Mouse (Mus musculus): ENCODE data around the gene Fuca1. TPM values are rescaled to one million over a fixed set of nuclear protein-coding genes. Genes with fewer than 3 reads are reported as not detected.

Fuca1 gene
- total and polyA plus RNA-seq, 3 experiments = 26.8 to 48.6 TPM; not detected in 1

- TF ChIP-seq E2F4 (IDR thresholded peaks at IDR 0.05; ENCODE audit: borderline replicate concordance, low read depth, low read length) = peak; percentile 72; the same call in 1 of the 2 replicates
- TF ChIP-seq TBP (IDR thresholded peaks at IDR 0.05; ENCODE audit: low read depth, low read length) = peak; percentile 80
- TF ChIP-seq KAT2A (conservative IDR thresholded peaks at IDR 0.05; ENCODE audit: low read depth, low read length) = no peak
- TF ChIP-seq GABPA (IDR thresholded peaks at IDR 0.05; ENCODE audit: low read depth, low read length) = no peak
- no peak for TF ChIP-seq USF2 (IDR thresholded peaks at IDR 0.05; ENCODE audit: borderline replicate concordance in 1 of 2, insufficient read depth in 1 of 2, low read depth in 1 of 2, low read length in 2 of 2)
- peak; percentile 87 to 89 for TF ChIP-seq POLR2A (IDR thresholded peaks at IDR 0.05; ENCODE audit: control insufficient read depth in 1 of 2, insufficient read depth in 1 of 2, low read depth in 1 of 2, low read length in 2 of 2, poor library complexity in 1 of 2)
- peak; percentile 87 for TF ChIP-seq NELFE (IDR thresholded peaks at IDR 0.05; ENCODE audit: low read depth, low read length)
- TF ChIP-seq GATA1 (IDR thresholded peaks at IDR 0.05; ENCODE audit: low read depth, low read length) = no peak
- 0 out of 2 replicates have a peak, but pooled peaks have one; percentile 95 for TF ChIP-seq UBTF (IDR thresholded peaks at IDR 0.05; ENCODE audit: borderline replicate concordance, insufficient read depth, low read depth, low read length)
- no peak for TF ChIP-seq RAD21 (IDR thresholded peaks at IDR 0.05; ENCODE audit: low read depth, low read length)
- peak; percentile 78 for TF ChIP-seq HCFC1 (IDR thresholded peaks at IDR 0.05; ENCODE audit: low read depth, low read length)
- TF ChIP-seq CTCF (IDR thresholded peaks at IDR 0.05 in 2 of 3, conservative IDR thresholded peaks at IDR 0.05 in 1 of 3; ENCODE audit: control insufficient read depth in 1 of 3, insufficient read depth in 1 of 3, low read depth in 2 of 3, low read length in 3 of 3, poor library complexity in 1 of 3, severe bottlenecking in 1 of 3) = no peak
- no peak for TF ChIP-seq MAFK (IDR thresholded peaks at IDR 0.05; ENCODE audit: borderline replicate concordance, low read depth, low read length)
These were observed 46.9 kb upstream of the Fuca1 start, which contains the start of gene Pnrc2 (continued) for GRCm38 (mm10) chr4:135873526-135874202.

- Histone ChIP-seq H3K36me3 (ENCODE audit: control insufficient read depth in 1 of 2, insufficient read depth in 2 of 2, low read length in 2 of 2) (peaks cover 15 to 40% of the 10 kb centered on the region in 2 experiments), H3K27ac (ENCODE audit: control insufficient read depth, low read depth, low read length) (peak overlapping the region; percentile 96), H3K79me2 (ENCODE audit: control insufficient read depth, insufficient read depth, low read length, poor library complexity) (peaks cover 29% of the 10 kb centered on the region), H3K9ac (ENCODE audit: control insufficient read depth, low read depth, low read length, poor library complexity, severe bottlenecking) (peak overlapping the region; percentile 98), H3K4me3 (ENCODE audit: control insufficient read depth in 1 of 2, insufficient read depth in 1 of 2, low read depth in 2 of 2, low read length in 2 of 2) (peak overlapping the region; percentile 69 to 79; a peak in 1 of 4 replicates), H3K27me3 (ENCODE audit: control insufficient read depth in 1 of 2, insufficient read depth in 2 of 2, low read length in 2 of 2) (no peaks in the 10 kb centered on the region), H3K4me1 (ENCODE audit: control insufficient read depth in 1 of 2, insufficient read depth in 2 of 2, low read length in 2 of 2) (peaks cover 20 to 32% of the 10 kb centered on the region in 2 experiments), H3K9me3 (replicated peaks; ENCODE audit: insufficient read depth, low read length) (no peaks in the 10 kb centered on the region)
- peak; percentile 64 for DNase-seq (ENCODE audit: low read depth, low spot score)
- TF ChIP-seq CTCF (IDR thresholded peaks at IDR 0.05 in 2 of 3, conservative IDR thresholded peaks at IDR 0.05 in 1 of 3; ENCODE audit: control insufficient read depth in 1 of 3, insufficient read depth in 1 of 3, low read depth in 2 of 3, low read length in 3 of 3, poor library complexity in 1 of 3, severe bottlenecking in 1 of 3) (peak in 1 of 3 experiments; percentile 3; a peak in 1 of 6 replicates), GABPA (IDR thresholded peaks at IDR 0.05; ENCODE audit: low read depth, low read length) (no peak), CHD1 (IDR thresholded peaks at IDR 0.05; ENCODE audit: low read depth, low read length) (peak; percentile 60; the same call in 1 of the 2 replicates), JUND (IDR thresholded peaks at IDR 0.05; ENCODE audit: low read depth, low read length) (no peak), ZC3H11A (IDR thresholded peaks at IDR 0.05; ENCODE audit: low read depth, low read length) (no peak), SIN3A (IDR thresholded peaks at IDR 0.05; ENCODE audit: low read length) (no peak), RCOR1 (IDR thresholded peaks at IDR 0.05; ENCODE audit: low read depth, low read length) (no peak), MAX (IDR thresholded peaks at IDR 0.05; ENCODE audit: low read length) (no peak), TCF12 (IDR thresholded peaks at IDR 0.05; ENCODE audit: low read depth, low read length) (no peak), MAZ (IDR thresholded peaks at IDR 0.05; ENCODE audit: low read depth, low read length) (no peak)
These were observed 45.7 kb upstream of the Fuca1 start for GRCm38 (mm10) chr4:135874564-135875535.
